Mouse (Mus musculus) neutrophil, adult 65 days (primary cell): Measurements from ENCODE around the gene Birc7. TPM values are rescaled to one million over a fixed set of nuclear protein-coding genes. Genes with fewer than 3 reads are reported as not detected.

ENCODE experiments used
- total RNA-seq: library from RNA; stranded (reverse); gene quantifications from 2 replicates; pipeline ENCODE4 v1.2.4, GENCODE M21; 2023

Birc7 gene
- not detected in 2 replicates for total RNA-seq

DNA sequence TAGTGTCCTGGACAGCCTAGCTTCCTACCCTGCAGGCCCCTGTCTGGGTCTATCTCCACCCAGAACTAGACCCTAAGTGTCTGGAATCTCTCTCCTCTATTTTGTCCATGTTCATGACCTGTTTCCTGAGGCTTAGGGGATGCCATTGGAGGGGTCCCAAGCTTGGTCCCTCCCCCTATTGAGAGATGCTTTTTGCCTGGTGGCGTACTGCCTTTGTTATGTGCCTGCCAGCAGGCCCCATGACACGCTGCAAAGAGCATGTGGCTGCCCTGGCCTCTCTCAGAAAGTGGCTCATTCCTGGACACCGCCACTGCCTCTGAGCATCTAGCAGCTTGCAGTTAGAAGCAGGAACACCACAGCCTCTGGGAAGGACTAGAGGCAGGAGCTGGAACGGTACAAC is at the start of gene Birc7:
TSS of gene Birc7 (plus strand) at position 301 of the 400 bp plus-strand sequence.

DNA sequence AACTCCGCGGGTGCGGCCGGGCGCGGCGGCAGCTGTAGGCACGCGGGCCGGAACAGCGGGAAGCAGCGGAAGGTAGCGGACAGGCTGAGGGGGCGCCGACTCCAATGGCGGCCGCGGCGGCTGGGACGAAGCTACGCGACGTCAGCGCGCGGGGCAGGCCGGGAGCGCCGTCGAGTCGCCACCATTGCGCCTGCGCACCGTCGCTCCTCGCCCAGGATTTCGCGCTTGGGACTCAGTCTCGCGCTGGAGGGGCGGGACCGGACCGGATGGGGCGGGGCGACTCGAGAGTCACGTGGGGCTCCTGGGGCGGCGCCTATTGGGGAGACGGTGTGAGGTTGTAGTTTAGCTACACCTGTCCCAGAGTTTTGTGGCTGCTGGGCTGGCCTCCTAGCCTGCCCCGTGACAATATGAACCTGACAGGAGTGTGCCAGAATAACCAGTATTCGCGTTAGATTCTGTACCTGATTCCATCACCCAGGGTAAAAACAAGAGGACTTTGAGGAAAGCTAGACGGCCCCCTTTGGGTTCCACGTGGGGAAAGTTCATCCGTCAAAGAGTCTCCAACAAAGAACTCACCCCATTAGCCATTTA is 7.9 kb upstream of the Birc7 start, which contains the start of gene Ythdf1:
TSS of gene Ythdf1 (minus strand) at position 140 of the 591 bp plus-strand sequence.

DNA sequence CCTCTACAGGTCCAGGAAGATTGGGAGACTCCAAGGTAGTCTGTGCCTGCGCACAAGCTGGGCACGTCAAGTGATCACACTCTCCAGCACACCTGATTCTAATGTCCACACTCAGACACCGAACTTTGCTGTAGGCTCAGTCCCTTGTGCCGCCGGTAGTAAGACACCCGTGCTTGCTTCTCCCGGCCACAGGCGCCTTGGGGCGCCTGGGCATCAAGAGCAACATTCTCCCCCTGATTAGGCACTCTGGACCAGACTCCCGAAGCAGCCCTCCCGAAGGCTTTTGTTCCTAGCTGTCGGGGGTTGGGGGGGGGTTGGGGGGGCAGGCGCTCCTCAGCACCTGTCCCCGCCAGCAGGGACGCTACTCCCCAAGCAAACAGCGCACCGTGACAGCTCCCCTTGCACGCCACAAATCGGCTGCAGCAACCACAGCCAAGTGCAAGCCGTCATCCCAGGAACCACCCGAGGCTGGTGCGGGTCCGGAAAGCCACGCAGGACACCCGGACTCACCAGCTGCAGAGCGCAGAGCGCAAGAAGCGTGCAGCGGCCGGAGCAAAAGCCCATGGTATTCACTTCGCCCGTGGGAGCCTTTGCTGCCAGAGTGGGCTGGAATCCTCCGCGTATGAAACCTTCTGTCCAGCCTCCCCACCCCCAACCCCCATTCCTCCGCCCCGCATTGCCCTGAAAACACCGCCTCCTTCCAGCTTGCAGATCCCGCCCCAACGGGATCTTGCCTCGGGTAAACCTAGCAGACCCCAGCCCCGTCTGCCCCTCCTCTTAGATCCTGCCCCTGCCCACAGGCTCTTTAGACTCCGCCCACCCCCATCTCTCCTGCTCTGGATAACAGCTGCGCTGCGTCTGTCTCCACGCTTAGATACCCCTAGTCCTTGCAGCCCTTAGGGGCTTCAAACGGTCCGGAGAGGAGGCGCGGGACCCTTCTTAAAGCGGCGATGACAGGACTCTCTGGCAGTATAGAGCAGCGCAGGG is 25.5 kb downstream of the Birc7 start, which contains the start of gene Nkain4:
TSS of gene Nkain4 (minus strand) at position 639 of the 987 bp plus-strand sequence.

DNA sequence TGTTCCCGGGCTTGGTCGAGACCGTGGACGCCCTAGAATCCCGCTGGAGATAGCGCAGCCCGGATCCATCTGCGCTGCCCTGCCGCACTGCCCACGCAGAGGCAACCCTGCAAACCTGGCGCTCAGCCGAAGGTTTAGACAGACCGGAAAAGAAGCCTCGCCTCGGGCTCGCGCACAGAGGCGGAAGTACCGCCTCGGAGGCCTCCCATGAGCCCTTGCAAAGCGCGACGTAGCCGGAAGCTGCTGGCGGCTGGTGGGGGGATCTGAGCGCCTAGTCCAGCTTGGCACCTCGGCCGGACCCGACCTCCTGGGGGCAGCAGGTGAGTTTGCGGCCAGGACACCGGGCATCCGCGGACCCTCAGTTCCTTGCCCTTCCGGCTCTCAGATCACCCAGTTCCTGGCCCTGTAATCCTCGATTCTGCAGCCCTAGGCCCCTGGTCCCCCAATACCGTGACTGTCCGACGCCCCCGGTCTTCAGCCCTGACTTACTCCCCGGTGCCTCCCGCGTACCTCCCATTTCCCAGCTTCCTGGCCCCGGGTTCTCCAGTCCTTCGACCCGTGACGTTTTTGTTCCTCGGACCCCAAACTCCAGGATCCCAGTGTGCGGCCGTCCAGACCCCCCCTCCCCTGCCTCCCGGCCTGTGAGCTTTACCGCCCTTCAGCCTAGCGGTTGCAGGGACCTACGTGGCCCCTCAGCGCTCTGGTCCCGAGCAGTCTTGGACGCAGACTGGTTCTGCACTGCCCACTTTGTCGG is 38.4 kb downstream of the Birc7 start, which contains the start of gene Arfgap1:
TSS of gene Arfgap1 (plus strand) at position 216 of the 754 bp plus-strand sequence.

Other genes with a start within 250 kb of the Birc7 start
- gene Dido1, start 219.0 kb upstream of the Birc7 start, total RNA-seq, result 54.6 and 80.6 TPM in 2 replicates
- gene Gid8, start 218.9 kb upstream of the Birc7 start, total RNA-seq, result 46.7 and 56.2 TPM in 2 replicates
- gene Slc17a9, start 203.8 kb upstream of the Birc7 start, total RNA-seq, result 23.8 and 29.5 TPM in 2 replicates
- gene Bhlhe23, start 152.1 kb upstream of the Birc7 start, total RNA-seq, result not detected in 2 replicates
- 49.5 and 61.5 TPM in 2 replicates for gene Ythdf1, start 8.1 kb upstream of the Birc7 start, total RNA-seq
- gene Nkain4, start 25.7 kb downstream of the Birc7 start, total RNA-seq, result not detected in 2 replicates
- 68.6 and 82.7 TPM in 2 replicates for gene Arfgap1, start 38.2 kb downstream of the Birc7 start, total RNA-seq
- 1.2 and 2.6 TPM in 2 replicates for gene Col20a1, start 57.5 kb downstream of the Birc7 start, total RNA-seq
- not detected in 2 replicates for gene Chrna4, start 114.5 kb downstream of the Birc7 start, total RNA-seq
- not detected in 2 replicates for gene Kcnq2, start 206.3 kb downstream of the Birc7 start, total RNA-seq
- gene Eef1a2, start 228.0 kb downstream of the Birc7 start, total RNA-seq, result not detected in 2 replicates